Mouse (Mus musculus): ENCODE results near the gene Fbxl5. TPM values are rescaled to one million over a fixed set of nuclear protein-coding genes. Genes with fewer than 3 reads are reported as not detected.
A peak's percentile ranks its signal among the peaks of the same experiment; 100 is the strongest.

Gene Fbxl5
- polyA plus RNA-seq, 1 experiment from 2014 or later = 72.5 TPM

DNA sequence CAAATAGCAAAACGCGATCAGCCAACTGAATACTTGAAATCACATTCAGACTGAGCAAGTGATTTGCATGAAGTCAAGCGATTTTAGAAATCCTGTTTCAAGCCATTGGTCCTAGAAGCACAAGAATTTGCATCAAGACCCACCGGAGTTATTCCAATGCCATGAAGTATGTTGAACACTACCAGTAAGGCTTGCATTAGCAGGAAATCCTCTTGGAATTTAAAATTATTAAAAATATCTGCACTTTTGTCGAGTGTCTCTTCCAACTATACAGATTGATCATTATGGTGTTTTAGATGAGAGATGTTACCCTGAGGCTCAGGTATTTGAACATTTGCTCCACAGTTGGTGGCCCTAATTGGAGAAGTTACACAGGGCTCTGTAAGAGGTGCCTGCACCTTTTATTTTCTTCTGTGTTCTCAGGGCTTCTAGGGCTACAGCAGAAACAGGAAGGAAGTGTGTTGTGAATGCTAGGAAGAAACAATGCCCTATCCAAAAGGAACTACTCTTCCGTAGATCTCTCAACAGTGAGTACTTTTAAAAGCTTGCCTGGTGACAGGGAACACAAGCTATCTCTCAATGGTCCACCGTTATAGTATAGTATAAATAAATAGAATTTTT is 32.5 kb upstream of the Fbxl5 start:
- H3K4me2 ChIP-seq (ENCODE audit: low read depth, low read length) = no peak overlapping the region
- 0 out of 2 replicates have a peak, but pooled peaks cover 2% of the 10 kb centered on the region for H3K4me1 ChIP-seq (replicated peaks; ENCODE audit: control insufficient read depth, insufficient read depth, low read length)
- peak; percentile 52 for ATAC-seq (ENCODE audit: low read depth)
- H3K36me3 ChIP-seq (ENCODE audit: control insufficient read depth, insufficient read depth, low read length) = no peaks in the 10 kb centered on the region
- no peak overlapping the region for H3K4me3 ChIP-seq (ENCODE audit: low read length)
- no peaks in the 10 kb centered on the region for H3K9me3 ChIP-seq (ENCODE audit: control insufficient read depth, low read length)
- no peak overlapping the region for H3K9ac ChIP-seq (ENCODE audit: low read length)
- WGBS = 75% methylated on average over 7 of the region's 7 CpGs
- no peaks in the 10 kb centered on the region for H3K27me3 ChIP-seq (ENCODE audit: control insufficient read depth, insufficient read depth, low read depth, low read length)
- peak overlapping the region; percentile 53 for H3K27ac ChIP-seq (ENCODE audit: low read length)

DNA sequence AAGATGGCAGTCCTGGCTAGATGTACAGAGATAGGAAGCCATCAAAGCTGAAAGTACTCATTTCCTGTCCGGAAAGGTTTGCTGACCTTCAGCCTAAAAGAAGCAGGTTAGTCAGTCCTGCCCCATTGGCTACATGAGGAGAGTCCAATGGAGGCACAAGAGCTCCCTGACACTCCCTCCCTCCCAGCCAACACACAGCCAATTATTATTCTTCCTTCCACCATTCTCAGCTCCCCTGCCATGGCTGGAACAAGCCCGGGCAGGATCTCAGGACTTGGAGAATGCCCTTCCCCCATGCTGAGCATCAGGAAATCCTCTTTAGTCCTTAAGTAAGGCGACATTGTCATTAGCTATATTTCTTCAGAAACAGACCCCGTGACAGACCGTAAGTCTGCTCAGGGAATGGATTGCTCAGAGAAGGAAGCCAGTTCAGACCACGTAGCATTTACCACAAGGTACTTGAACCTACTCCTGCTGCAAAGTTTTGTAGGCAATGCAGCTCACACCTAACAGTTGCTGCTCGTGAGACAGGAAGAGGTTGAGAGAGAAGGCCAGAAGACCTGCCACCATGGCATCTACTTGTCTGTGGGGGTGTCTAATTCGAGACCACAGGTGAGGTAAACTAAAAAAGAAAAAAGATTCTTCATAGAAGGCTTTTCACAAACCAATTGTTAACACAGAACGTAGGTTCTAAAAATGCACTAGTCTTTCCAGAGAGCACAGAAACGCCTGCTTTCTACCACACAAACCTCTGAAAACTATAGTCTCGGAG is 31.8 kb upstream of the Fbxl5 start:
- Histone ChIP-seq H3K27me3 (ENCODE audit: control insufficient read depth, insufficient read depth, low read depth, low read length) (no peaks in the 10 kb centered on the region), H3K4me3 (ENCODE audit: low read length) (no peak overlapping the region), H3K4me1 (replicated peaks; ENCODE audit: control insufficient read depth, insufficient read depth, low read length) (0 out of 2 replicates have a peak, but pooled peaks cover 2% of the 10 kb centered on the region), H3K4me2 (ENCODE audit: low read depth, low read length) (no peak overlapping the region), H3K9me3 (ENCODE audit: control insufficient read depth, low read length) (no peaks in the 10 kb centered on the region), H3K36me3 (ENCODE audit: control insufficient read depth, insufficient read depth, low read length) (no peaks in the 10 kb centered on the region), H3K27ac (ENCODE audit: low read length) (peak overlapping the region; percentile 53), H3K9ac (ENCODE audit: low read length) (no peak overlapping the region)
- 65% methylated on average over 11 of the region's 11 CpGs for WGBS
- ATAC-seq (ENCODE audit: low read depth) = peak; percentile 38; the same call in 1 of the 2 replicates

DNA sequence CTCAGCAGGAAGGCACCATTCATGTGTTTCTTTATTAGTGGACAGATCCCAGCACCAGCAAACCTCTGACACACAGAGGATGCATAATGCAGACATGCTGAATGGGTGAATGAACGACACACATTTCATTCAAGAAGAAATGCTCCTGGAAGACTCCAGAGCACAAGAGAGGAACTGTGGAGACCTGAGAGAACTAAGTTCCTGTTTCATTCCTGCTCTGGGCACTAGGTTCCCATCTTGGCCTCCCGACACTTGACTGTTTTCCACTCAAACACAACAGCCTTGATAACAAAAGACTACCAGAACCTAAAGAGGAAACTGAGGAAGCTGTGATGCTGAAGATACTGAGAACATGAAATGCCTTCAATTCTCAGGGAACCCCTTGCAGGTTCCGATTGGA is 26.8 kb upstream of the Fbxl5 start:
- 86% methylated on average over 3 of the region's 3 CpGs for WGBS
- H3K9me3 ChIP-seq (ENCODE audit: control insufficient read depth, low read length) = no peaks in the 10 kb centered on the region
- H3K27ac ChIP-seq (ENCODE audit: low read length) = no peak overlapping the region
- no peak overlapping the region for H3K4me2 ChIP-seq (ENCODE audit: low read depth, low read length)
- no peak for ATAC-seq (ENCODE audit: low read depth)
- H3K27me3 ChIP-seq (ENCODE audit: control insufficient read depth, insufficient read depth, low read depth, low read length) = no peaks in the 10 kb centered on the region
- no peaks in the 10 kb centered on the region; the same call in 1 of the 2 replicates for H3K4me1 ChIP-seq (replicated peaks; ENCODE audit: control insufficient read depth, insufficient read depth, low read length)
- H3K36me3 ChIP-seq (ENCODE audit: control insufficient read depth, insufficient read depth, low read length) = no peaks in the 10 kb centered on the region
- H3K9ac ChIP-seq (ENCODE audit: low read length) = no peak overlapping the region
- no peak overlapping the region for H3K4me3 ChIP-seq (ENCODE audit: low read length)

DNA sequence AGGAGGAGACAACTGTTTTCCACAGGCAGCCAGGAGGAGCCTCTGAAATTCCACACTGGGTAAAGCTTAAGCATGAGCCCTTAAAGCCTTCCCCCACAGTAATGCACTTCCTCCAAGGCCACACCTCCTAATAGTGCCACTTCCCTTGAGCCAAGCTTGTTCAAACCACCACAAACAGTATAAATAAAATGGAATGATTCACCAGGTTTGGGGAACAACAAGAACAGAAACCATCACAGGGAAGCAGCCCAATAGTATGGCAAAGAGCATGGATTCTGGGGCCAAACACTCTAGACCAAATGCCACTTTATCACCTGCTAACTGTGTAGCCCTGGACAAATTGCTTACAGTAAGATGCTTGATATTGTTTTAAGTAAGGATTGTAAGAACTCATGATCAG is 26.1 kb upstream of the Fbxl5 start:
- Histone ChIP-seq H3K36me3 (ENCODE audit: control insufficient read depth, insufficient read depth, low read length) (no peaks in the 10 kb centered on the region), H3K27me3 (ENCODE audit: control insufficient read depth, insufficient read depth, low read depth, low read length) (no peaks in the 10 kb centered on the region), H3K4me2 (ENCODE audit: low read depth, low read length) (no peak overlapping the region), H3K9ac (ENCODE audit: low read length) (no peak overlapping the region), H3K27ac (ENCODE audit: low read length) (no peak overlapping the region), H3K4me3 (ENCODE audit: low read length) (no peak overlapping the region), H3K9me3 (ENCODE audit: control insufficient read depth, low read length) (no peaks in the 10 kb centered on the region), H3K4me1 (replicated peaks; ENCODE audit: control insufficient read depth, insufficient read depth, low read length) (no peaks in the 10 kb centered on the region; the same call in 1 of the 2 replicates)
- no peak for ATAC-seq (ENCODE audit: low read depth)

DNA sequence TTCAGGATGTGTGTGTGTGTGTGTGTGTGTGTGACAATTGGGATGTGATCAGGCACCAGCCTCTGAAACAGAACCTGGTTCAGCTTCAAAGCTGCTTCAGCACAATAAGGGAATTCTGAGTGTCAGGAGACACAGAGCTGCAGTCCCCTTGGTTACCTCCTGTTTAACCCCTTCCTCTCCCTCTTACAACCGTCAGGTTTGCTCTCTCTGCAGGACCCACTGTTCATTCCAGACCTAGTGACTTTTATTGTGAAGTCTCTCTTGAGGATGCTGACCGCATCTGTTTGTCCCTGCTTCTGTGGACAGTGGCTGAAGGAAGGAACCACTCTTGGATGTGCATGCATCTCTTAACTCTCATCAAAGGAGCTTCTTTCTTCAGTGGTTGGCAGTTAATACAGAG is 24.8 kb upstream of the Fbxl5 start:
- no peaks in the 10 kb centered on the region for H3K36me3 ChIP-seq (ENCODE audit: control insufficient read depth, insufficient read depth, low read length)
- no peaks in the 10 kb centered on the region; the same call in 1 of the 2 replicates for H3K4me1 ChIP-seq (replicated peaks; ENCODE audit: control insufficient read depth, insufficient read depth, low read length)
- WGBS = 29% methylated on average over 2 of the region's 2 CpGs
- H3K27me3 ChIP-seq (ENCODE audit: control insufficient read depth, insufficient read depth, low read depth, low read length) = no peaks in the 10 kb centered on the region
- H3K27ac ChIP-seq (ENCODE audit: low read length) = no peak overlapping the region
- H3K4me2 ChIP-seq (ENCODE audit: low read depth, low read length) = no peak overlapping the region
- H3K9ac ChIP-seq (ENCODE audit: low read length) = no peak overlapping the region
- H3K4me3 ChIP-seq (ENCODE audit: low read length) = no peak overlapping the region
- 0 out of 2 replicates have a peak, but pooled peaks have one; percentile 24 for ATAC-seq (ENCODE audit: low read depth)
- no peaks in the 10 kb centered on the region for H3K9me3 ChIP-seq (ENCODE audit: control insufficient read depth, low read length)

DNA sequence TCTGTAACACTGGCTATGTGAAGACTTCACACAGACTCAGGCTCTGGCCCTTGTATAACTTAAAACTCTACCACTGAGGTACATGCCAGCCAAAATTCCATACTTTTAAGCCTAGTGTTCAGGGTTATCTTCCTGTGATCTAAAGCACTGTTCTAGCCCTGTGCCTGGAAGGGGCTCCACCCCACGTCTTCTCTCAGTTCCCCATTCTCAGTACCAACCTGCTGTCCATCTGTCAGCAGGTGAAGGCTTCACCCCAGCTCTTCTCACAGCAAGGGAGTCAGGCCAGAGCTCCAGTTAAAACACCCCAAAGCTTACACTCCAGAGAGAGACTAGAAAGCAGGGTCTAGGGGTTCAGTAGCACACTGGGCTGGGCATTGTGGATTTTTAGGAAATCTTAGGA is 24.2 kb upstream of the Fbxl5 start:
- H3K4me3 ChIP-seq (ENCODE audit: low read length) = no peak overlapping the region

DNA sequence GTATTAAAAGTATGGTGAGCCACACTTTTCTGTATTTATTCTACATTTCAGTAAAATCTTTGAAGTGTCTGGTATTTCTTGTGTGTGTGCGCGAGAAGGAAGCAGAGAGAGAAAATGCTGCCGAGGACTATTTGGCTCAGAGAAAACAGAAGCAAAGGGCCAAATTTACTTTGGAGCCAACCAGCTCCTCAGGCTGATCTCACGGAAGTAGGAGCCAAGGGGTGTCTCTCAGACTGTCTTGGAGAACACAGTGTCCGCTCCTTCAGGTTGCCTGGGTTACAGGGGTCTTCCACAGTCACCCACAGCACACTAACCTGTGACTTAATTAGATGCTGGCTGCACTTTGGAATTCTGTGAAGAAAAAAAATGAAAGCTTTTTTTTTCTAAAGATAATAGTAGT is 23.6 kb upstream of the Fbxl5 start:
- Histone ChIP-seq H3K4me2 (ENCODE audit: low read depth, low read length) (no peak overlapping the region), H3K27ac (ENCODE audit: low read length) (no peak overlapping the region), H3K9ac (ENCODE audit: low read length) (no peak overlapping the region), H3K36me3 (ENCODE audit: control insufficient read depth, insufficient read depth, low read length) (no peaks in the 10 kb centered on the region), H3K4me3 (ENCODE audit: low read length) (no peak overlapping the region), H3K4me1 (replicated peaks; ENCODE audit: control insufficient read depth, insufficient read depth, low read length) (no peaks in the 10 kb centered on the region; the same call in 1 of the 2 replicates), H3K9me3 (ENCODE audit: control insufficient read depth, low read length) (no peaks in the 10 kb centered on the region), H3K27me3 (ENCODE audit: control insufficient read depth, insufficient read depth, low read depth, low read length) (no peaks in the 10 kb centered on the region)
- ATAC-seq (ENCODE audit: low read depth) = no peak
- WGBS = 68% methylated on average over 5 of the region's 5 CpGs

More for the DNA sequence above, 24.2 kb upstream of the Fbxl5 start:
- no peaks in the 10 kb centered on the region for H3K36me3 ChIP-seq (ENCODE audit: control insufficient read depth, insufficient read depth, low read length)
- 33% methylated on average over 1 of the region's 1 CpGs for WGBS
- H3K4me1 ChIP-seq (replicated peaks; ENCODE audit: control insufficient read depth, insufficient read depth, low read length) = no peaks in the 10 kb centered on the region; the same call in 1 of the 2 replicates
- ATAC-seq (ENCODE audit: low read depth) = no peak
- no peak overlapping the region for H3K27ac ChIP-seq (ENCODE audit: low read length)
- H3K27me3 ChIP-seq (ENCODE audit: control insufficient read depth, insufficient read depth, low read depth, low read length) = no peaks in the 10 kb centered on the region
- no peak overlapping the region for H3K4me2 ChIP-seq (ENCODE audit: low read depth, low read length)
- no peak overlapping the region for H3K9ac ChIP-seq (ENCODE audit: low read length)
- no peaks in the 10 kb centered on the region for H3K9me3 ChIP-seq (ENCODE audit: control insufficient read depth, low read length)

DNA sequence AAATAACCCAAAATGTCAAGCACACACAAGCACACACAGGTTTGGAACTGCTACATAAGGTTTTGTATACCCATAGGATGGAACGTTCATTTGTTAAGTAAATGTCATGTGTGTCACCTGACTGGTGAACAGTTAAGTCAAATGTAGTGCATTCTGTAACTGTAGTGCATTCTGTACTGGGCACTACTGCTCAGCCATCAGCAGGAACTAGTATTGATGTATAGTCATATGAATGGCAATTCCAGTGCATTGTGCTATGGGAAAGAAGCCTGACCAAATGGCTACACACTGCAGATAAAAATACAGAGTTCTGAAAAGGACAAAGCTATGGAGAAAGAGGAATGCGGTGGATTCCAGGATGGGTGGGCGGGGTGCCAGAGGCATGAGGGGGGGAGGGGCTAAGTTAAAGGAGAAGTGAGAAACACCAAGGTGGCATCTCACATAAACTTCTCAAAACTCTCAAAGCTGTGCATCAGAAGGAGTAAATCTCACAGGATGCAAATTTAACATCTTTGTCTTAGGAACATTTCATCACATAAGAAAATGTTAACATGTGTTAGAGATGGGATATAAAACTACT is 21.2 kb upstream of the Fbxl5 start:
- Histone ChIP-seq H3K9me3 (ENCODE audit: control insufficient read depth, low read length) (no peaks in the 10 kb centered on the region), H3K36me3 (ENCODE audit: control insufficient read depth, insufficient read depth, low read length) (no peaks in the 10 kb centered on the region), H3K27ac (ENCODE audit: low read length) (no peak overlapping the region), H3K27me3 (ENCODE audit: control insufficient read depth, insufficient read depth, low read depth, low read length) (no peaks in the 10 kb centered on the region), H3K9ac (ENCODE audit: low read length) (no peak overlapping the region), H3K4me1 (replicated peaks; ENCODE audit: control insufficient read depth, insufficient read depth, low read length) (no peaks in the 10 kb centered on the region; the same call in 1 of the 2 replicates), H3K4me3 (ENCODE audit: low read length) (no peak overlapping the region), H3K4me2 (ENCODE audit: low read depth, low read length) (no peak overlapping the region)
- no peak for ATAC-seq (ENCODE audit: low read depth)
- WGBS = 46% methylated on average over 3 of the region's 3 CpGs

DNA sequence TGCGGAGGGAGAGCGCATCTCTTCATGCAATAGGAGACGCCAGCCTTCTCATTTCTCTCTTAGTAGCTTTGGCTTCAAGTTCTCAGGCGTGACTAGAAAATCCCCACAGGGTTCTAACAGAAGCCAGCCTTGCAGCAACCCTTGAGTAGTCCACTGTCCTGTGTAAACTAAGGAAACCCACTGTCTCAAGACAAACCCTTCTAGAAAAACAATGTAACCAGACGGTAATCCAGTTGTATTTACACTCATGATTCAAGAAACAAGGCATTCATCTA is 20.5 kb upstream of the Fbxl5 start:
- 0 out of 2 replicates have a peak overlapping the region, but pooled peaks have one; percentile 12 for H3K9ac ChIP-seq (ENCODE audit: low read length)
- no peaks in the 10 kb centered on the region; the same call in 1 of the 2 replicates for H3K4me1 ChIP-seq (replicated peaks; ENCODE audit: control insufficient read depth, insufficient read depth, low read length)
- peak overlapping the region; percentile 53 for H3K4me2 ChIP-seq (ENCODE audit: low read depth, low read length)
- peak overlapping the region; percentile 24 for H3K4me3 ChIP-seq (ENCODE audit: low read length)
- ATAC-seq (ENCODE audit: low read depth) = peak; percentile 19; the same call in 1 of the 2 replicates
- H3K27me3 ChIP-seq (ENCODE audit: control insufficient read depth, insufficient read depth, low read depth, low read length) = no peaks in the 10 kb centered on the region
- WGBS = 61% methylated on average over 5 of the region's 5 CpGs
- no peaks in the 10 kb centered on the region for H3K36me3 ChIP-seq (ENCODE audit: control insufficient read depth, insufficient read depth, low read length)
- peak overlapping the region; percentile 35; the same call in 1 of the 2 replicates for H3K27ac ChIP-seq (ENCODE audit: low read length)
- no peaks in the 10 kb centered on the region for H3K9me3 ChIP-seq (ENCODE audit: control insufficient read depth, low read length)
